In the genomic region with DNA sequence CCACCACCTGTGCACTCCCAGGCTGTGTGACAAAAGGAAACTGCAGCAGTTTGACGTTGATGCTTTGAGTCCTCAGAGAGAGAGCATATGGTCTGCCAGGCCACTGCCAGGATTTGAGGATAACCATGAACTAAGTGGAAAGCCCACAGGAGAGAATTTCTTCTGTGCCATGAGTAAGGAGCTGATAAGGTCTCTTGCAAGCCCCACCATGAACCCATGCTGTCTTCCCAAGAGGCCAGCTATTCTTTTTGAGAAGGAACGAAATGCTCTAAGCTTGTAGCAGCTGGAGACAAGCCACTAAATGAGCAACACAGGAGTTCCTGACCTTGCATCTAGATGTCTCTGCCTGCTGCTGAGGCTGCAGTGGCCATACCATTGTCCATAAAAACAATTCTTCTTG, we compare ENCODE assay signal across 15 mouse cellular contexts.
"Had no signal": no experiment of that assay in that cellular context is flagged by ENCODE, and none has a peak within 500 bp of the region (broad histone marks: within the 10 kb centered on the region; RNA-seq: fewer than 3 reads in every experiment).

No protein-coding gene starts in this region.

- H3K4me2 ChIP-seq: limb, embryonic 13.5 days; midbrain, embryonic 11.5 days; stomach, embryonic 15.5 days had no signal

- DNase-seq: kidney, adult 8-10 months; kidney, postnatal 25 days; lung, adult 2 months; lung, postnatal 10 days; lung, postnatal 4 days; right cerebral cortex, postnatal 14 days; thymus, adult 2 months; thymus, postnatal 36 days had no signal

- ATAC-seq: midbrain, embryonic 16.5 days had no signal

- H3K36me3 ChIP-seq: limb, embryonic 13.5 days; stomach, embryonic 15.5 days had no signal

- H3K9ac ChIP-seq: limb, embryonic 13.5 days; liver, embryonic 14.5 days; stomach, embryonic 15.5 days had no signal

- H3K27ac ChIP-seq: left cerebral cortex, adult 2 months; limb, embryonic 13.5 days; liver, embryonic 14.5 days; stomach, embryonic 15.5 days had no signal

- H3K27me3 ChIP-seq: limb, embryonic 13.5 days; megakaryocyte, embryonic 14.5 days; stomach, embryonic 15.5 days had no signal

- H3K9me3 ChIP-seq: limb, embryonic 13.5 days; stomach, embryonic 15.5 days had no signal

- H3K4me3 ChIP-seq: left cerebral cortex, adult 2 months; limb, embryonic 13.5 days; megakaryocyte, embryonic 14.5 days; stomach, embryonic 15.5 days had no signal
